Mouse (Mus musculus) cerebellum, postnatal 25 days (tissue): ENCODE measurements around the gene Uevld.
"Not testable (repeated sequence)": the region's sequence is repeated elsewhere in the genome, so short reads cannot be mapped to it uniquely, and the experiment has no call there.

Experiments used
- DNase-seq, 2 experiments: peaks; one replicate each; pipeline ENCODE4 v3.0.0; 2021; ENCODE audit warnings: mixed read lengths in 2 of 2

Gene Uevld

GRCm38 (mm10) chr7:46964070-46964469 lies 5.7 kb upstream of the Uevld start:
- DNase-seq, result no peak

- DNase-seq, result peak; percentile 63 to 77
These were observed 4.7 kb upstream of the Uevld start for GRCm38 (mm10) chr7:46962806-46963618.

GRCm38 (mm10) chr7:46962132-46962531 lies 3.8 kb upstream of the Uevld start:
- DNase-seq, result peak in 1 of 2 experiments; percentile 31

DNA sequence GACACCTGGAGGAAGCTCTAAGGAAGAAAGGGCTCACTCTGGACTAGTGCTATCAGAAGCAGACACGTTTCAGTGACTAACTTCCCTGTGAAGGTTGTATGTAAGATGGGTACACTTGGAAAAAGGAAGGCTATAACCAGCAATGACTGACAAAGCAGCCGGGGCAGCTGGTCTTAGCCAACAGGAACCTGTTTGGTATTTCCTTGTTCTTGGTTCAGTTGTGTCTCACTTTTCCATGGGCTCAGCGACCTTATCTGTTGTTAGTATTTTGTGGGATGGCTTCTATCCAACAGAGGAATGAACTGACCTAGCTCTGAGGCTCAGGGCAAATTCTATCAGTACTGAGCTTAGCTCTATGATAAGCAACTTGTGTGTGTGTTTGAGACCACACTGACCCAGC lies 2.7 kb upstream of the Uevld start:
- no peak for DNase-seq

GRCm38 (mm10) chr7:46958853-46959252 lies 526 bp upstream of the Uevld start:
- DNase-seq, result peak; percentile 29

- DNase-seq, result peak in 1 of 2 experiments; percentile 33
These were observed 22.5 kb downstream of the Uevld start for GRCm38 (mm10) chr7:46935847-46936246.

DNA sequence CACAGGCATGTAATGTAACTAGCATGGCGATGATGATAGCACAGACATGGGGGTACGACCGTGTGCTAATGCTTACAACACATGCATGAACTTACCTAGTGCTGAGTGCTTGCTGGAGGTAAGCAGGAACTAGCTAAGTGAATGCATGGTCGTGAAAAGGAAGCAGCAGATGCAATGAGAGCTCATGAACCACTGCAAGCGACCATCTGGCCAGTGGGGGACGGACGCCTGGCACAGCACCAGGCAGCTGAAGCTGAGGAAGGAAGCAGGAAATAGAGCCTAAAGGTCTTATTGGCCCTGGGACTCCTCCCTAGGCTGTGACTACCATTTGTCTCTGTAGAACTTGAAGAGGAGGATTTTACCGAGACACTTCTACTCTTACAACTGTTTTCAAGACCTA lies 23.5 kb downstream of the Uevld start:
- no peak for DNase-seq

DNA sequence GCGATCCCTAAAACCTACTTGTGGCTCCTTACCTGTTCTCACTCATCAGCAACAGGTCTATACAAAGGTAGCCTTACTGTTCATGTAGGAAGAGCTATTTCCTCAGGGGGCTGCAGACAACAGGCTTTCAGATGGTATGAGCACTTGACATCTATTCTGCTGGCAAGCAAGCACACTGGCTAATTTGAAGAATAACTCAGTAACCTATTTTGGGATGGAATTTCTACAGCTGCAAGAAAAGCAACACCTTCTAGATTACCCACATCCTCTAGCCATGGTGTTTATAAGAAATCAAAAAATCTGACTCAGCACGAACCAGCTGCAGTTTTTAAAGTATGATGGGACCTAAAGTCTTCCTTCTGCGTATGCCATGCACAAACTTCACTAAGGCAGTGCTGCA lies 27.0 kb downstream of the Uevld start:
- no peak for DNase-seq

GRCm38 (mm10) chr7:46928291-46928690 lies 30.0 kb downstream of the Uevld start:
- no peak for DNase-seq

GRCm38 (mm10) chr7:46922075-46922474 lies 36.3 kb downstream of the Uevld start:
- no peak for DNase-seq

DNA sequence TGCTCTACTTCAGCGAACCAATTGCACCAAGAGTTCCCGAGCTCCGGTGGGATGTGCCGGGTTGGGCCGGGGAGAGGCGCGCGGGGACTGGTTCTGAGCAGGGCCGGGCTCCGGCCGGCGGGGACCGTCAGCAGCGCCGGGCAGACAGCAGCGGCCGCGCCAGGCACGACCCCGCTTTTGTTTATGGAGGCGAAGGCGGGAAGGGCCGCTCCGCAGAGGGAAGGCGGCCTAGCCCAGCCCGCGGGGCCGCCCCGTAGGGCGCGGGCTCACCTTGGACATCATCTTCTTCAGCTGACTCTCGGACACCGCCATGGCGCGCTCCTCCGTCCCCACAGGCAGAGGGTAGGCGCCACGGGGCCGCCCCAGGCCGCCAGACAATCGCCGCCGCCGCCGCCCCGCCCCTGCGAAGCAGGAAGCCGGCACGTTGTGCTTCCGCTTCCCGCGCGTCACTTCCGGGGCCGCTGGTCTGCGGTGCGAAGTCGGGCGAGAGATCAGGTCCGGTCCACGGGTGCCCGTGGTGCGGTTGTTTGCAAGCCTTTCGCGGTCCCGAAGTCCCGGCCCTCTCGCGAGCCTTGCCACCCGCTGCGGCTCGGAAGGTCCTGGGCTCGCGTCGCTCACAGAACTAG lies 38.7 kb downstream of the Uevld start, which contains the start of gene Tsg101:
Gene Tsg101 (minus strand): TSS at position 419 of the 626 bp plus-strand sequence.
- DNase-seq, result peak; percentile 94 to 97

- DNase-seq, result no peak
These were observed 39.5 kb downstream of the Uevld start for GRCm38 (mm10) chr7:46918678-46919371.

DNA sequence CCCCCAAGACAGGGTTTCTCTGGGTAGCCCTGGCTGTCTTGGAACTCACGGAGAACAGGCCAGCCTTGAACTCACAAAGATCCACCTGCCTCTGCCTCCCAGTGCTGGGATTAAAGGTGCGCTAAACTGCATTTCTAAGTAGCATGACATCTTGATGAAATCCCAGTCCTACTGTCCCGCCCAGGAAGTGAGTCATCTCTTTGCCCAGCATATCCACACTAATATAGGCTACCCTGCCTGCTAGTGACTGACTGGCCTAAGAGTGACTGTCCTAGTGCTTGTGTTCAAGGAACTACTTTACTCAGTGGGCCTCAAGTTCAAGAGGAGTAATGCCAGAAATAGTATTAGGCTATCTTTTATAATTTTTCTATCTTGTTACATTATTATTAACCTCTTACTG lies 42.0 kb downstream of the Uevld start:
- DNase-seq, result no peak

GRCm38 (mm10) chr7:46911250-46911649 lies 47.1 kb downstream of the Uevld start:
- DNase-seq, result no peak

DNA sequence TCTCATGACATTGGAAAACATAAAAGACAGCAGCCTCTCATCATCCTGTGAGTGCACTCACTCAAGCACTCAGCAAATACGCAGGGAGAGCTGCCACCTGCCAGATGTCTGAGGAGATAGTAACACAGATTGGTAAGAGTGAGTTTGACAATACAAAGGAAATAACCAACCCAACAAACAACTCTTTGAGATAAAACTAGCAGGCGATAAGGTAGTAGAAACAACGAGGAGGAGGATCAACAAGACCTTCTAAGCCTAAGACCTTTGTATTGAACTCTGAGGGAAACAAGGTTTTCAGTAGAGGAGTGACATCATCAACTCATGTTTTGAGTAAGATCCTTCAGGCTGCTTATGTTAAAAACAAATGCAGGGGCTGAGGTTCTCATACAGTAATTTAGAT lies 59.0 kb downstream of the Uevld start:
- no peak for DNase-seq

DNA sequence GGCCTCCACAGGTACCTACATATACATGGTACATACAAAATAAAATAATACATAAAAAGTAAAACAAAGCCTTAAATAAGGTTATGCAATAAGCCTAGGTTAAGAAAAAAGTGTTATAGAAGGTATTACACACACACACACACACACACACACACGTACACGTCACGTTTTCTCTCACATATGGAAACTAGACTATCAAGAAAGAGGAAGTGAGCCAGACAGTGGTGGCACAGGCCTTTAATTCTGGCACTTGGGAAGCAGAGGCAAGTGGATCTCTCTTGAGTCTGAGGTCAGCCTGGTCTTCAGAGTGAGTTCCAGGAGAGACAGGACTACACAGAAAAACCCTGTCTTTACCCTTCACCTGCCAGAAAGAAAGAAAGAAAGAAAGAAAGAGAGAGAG lies 62.8 kb downstream of the Uevld start:
- no peak for DNase-seq

- no peak for DNase-seq
These were observed 75.0 kb downstream of the Uevld start for GRCm38 (mm10) chr7:46883304-46883703.

DNA sequence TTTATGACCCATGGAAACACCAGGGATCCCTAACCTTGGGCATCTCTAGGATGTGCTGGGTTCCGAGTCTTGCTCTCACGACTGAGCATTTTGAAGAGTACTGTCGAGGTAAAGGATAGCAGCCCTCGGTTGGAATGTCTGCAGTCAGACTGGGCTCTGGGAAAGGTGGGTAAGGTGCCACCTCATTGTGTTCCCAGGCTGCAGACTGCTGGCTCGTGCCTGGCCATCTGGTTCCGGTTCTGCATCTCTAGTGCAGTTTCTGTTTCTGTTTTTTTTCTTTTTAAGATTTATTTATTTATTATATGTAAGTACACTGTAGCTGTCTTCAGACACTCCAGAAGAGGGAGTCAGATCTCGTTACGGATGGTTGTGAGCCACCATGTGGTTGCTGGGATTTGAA lies 76.4 kb downstream of the Uevld start:
- DNase-seq, result not testable (repeated sequence)

GRCm38 (mm10) chr7:46880992-46881391 lies 77.3 kb downstream of the Uevld start:
- DNase-seq, result no peak

GRCm38 (mm10) chr7:46879851-46880250 lies 78.5 kb downstream of the Uevld start:
- DNase-seq, result peak in 1 of 2 experiments; percentile 18

GRCm38 (mm10) chr7:46877255-46877654 lies 81.1 kb downstream of the Uevld start:
- no peak for DNase-seq

DNA sequence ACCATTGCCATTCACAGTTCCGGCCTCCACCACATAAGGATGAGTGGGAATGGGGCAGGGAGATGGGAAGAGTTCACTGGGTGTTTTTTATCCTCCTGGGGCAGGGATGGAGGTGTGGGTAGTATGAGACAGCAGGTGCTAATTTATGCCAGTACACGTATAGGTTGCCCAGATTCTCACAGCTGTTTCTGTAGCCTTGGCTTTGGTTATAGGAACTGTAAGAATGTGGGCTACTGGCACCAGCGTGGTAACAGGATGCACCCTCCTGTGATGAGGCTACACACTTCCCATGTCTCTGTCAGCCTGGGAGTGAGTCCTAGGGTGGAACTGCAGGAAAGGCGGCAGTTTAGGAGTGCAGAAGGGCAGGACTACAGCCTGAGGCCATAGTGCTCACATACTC lies 81.5 kb downstream of the Uevld start:
- DNase-seq, result no peak
